Mouse (Mus musculus): ENCODE measurements at regions not wholly inside any gene's neighbourhood (a gene's known extent, or its start where the extent isn't known, plus 50 kb on each side); places are given as distances from the start of the nearest gene placed in this dataset.

DNA sequence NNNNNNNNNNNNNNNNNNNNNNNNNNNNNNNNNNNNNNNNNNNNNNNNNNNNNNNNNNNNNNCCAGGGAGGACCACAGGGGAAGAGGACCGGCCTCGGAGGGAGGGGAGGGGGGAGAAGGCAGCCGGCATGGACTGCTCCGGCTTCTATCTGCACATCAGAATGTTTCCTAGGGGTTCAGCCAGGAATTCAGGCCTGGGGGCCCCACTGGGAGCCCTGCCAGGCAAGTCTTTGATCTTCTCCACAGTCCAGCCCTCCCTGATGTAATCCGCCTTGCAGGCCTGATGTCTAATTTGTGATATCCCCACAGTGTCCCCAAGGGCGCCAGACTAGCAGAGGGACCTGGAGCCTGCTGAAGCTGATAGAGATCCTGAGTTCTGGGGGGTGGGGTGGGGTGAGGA, 57.1 kb upstream of the Tbx3 start:
- H3K4me2 ChIP-seq (replicated peaks), result no peak overlapping the region
- H3K4me1 ChIP-seq, result peaks cover 4% of the 10 kb centered on the region; the same call in 1 of the 2 replicates
- WGBS, result 7% methylated on average over 6 of the region's 6 CpGs
- no peak overlapping the region for H3K4me3 ChIP-seq
- ATAC-seq (ENCODE audit: low FRiP score, low read depth), result peak; percentile 33; the same call in 1 of the 2 replicates
- no peak overlapping the region for H3K9ac ChIP-seq
- H3K36me3 ChIP-seq, result no peaks in the 10 kb centered on the region
- no peak overlapping the region for H3K27ac ChIP-seq
- H3K27me3 ChIP-seq (replicated peaks), result no peaks in the 10 kb centered on the region
- no peaks in the 10 kb centered on the region for H3K9me3 ChIP-seq

GRCm38 (mm10) chr5:119613981-119614770, 56.3 kb upstream of the Tbx3 start:
- Histone ChIP-seq H3K9me3 (no peaks in the 10 kb centered on the region), H3K4me2 (replicated peaks) (no peak overlapping the region), H3K9ac (no peak overlapping the region), H3K4me3 (no peak overlapping the region), H3K27me3 (replicated peaks) (no peaks in the 10 kb centered on the region), H3K4me1 (no peaks in the 10 kb centered on the region), H3K36me3 (no peaks in the 10 kb centered on the region), H3K27ac (no peak overlapping the region)
- ATAC-seq (ENCODE audit: low FRiP score, low read depth), result no peak
- 88% methylated on average over 10 of the region's 10 CpGs for WGBS

- Histone ChIP-seq H3K9ac (no peak overlapping the region), H3K4me2 (replicated peaks) (no peak overlapping the region), H3K27ac (no peak overlapping the region), H3K9me3 (no peaks in the 10 kb centered on the region), H3K27me3 (replicated peaks) (no peaks in the 10 kb centered on the region), H3K4me3 (no peak overlapping the region), H3K4me1 (no peaks in the 10 kb centered on the region), H3K36me3 (no peaks in the 10 kb centered on the region)
- no peak for ATAC-seq (ENCODE audit: low FRiP score, low read depth)
- WGBS, result 57% methylated on average over 5 of the region's 5 CpGs
Observed at GRCm38 (mm10) chr5:119615681-119616080, 54.8 kb upstream of the Tbx3 start.

- ATAC-seq (ENCODE audit: low FRiP score, low read depth), result no peak
- H3K4me2 ChIP-seq (replicated peaks), result no peak overlapping the region
- H3K9me3 ChIP-seq, result no peaks in the 10 kb centered on the region
- H3K4me3 ChIP-seq, result no peak overlapping the region
- no peak overlapping the region for H3K27ac ChIP-seq
- no peaks in the 10 kb centered on the region for H3K36me3 ChIP-seq
- no peaks in the 10 kb centered on the region for H3K27me3 ChIP-seq (replicated peaks)
- no peaks in the 10 kb centered on the region for H3K4me1 ChIP-seq
- H3K9ac ChIP-seq, result no peak overlapping the region
- WGBS, result 99% methylated on average over 2 of the region's 2 CpGs
Observed at GRCm38 (mm10) chr5:119617856-119618255, 52.6 kb upstream of the Tbx3 start.

DNA sequence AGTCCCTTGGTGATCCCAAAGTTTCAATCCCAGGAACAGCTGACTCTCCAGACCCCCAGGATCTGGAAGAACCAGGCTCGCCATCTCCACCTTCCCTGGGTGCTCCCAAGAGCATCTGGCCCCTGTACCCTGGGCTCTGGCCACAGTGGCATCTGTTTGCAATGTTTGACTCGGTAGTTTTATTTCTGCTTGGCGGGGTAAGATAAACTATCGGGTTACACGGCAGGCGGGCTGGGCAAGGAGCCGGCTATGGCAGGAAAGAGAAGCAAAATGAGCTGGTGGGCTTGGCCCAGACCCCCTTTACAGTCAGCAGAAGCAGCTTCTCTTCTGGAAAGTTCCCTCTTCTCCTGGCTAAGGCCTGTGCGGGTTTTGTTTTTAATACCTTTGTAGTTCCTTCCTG, 50.6 kb upstream of the Tbx3 start:
- Histone ChIP-seq H3K4me1 (no peaks in the 10 kb centered on the region), H3K9ac (no peak overlapping the region), H3K4me2 (replicated peaks) (no peak overlapping the region), H3K27me3 (replicated peaks) (peaks cover 9% of the 10 kb centered on the region; the same call in 1 of the 2 replicates), H3K4me3 (no peak overlapping the region), H3K9me3 (no peaks in the 10 kb centered on the region), H3K27ac (no peak overlapping the region), H3K36me3 (no peaks in the 10 kb centered on the region)
- ATAC-seq (ENCODE audit: low FRiP score, low read depth), result no peak
- WGBS, result 42% methylated on average over 8 of the region's 8 CpGs
